Mouse (Mus musculus) embryonic fibroblast, embryonic 13.5 days (primary cell): Measurements from ENCODE around the gene Rbbp8nl.

Source experiments
- CTCF ChIP-seq: IDR thresholded peaks from 2 replicates; pipeline ENCODE4 v1.5.1; 2011; ENCODE audit warnings: mild to moderate bottlenecking, control low read depth, low read length, moderate library complexity, borderline replicate concordance; ENCODE audit not compliant: insufficient read depth
- POLR2A ChIP-seq: IDR thresholded peaks from 2 replicates; pipeline ENCODE4 v1.6.1; 2011; ENCODE audit warnings: low read depth, mild to moderate bottlenecking, control low read depth, low read length, moderate library complexity

DNA sequence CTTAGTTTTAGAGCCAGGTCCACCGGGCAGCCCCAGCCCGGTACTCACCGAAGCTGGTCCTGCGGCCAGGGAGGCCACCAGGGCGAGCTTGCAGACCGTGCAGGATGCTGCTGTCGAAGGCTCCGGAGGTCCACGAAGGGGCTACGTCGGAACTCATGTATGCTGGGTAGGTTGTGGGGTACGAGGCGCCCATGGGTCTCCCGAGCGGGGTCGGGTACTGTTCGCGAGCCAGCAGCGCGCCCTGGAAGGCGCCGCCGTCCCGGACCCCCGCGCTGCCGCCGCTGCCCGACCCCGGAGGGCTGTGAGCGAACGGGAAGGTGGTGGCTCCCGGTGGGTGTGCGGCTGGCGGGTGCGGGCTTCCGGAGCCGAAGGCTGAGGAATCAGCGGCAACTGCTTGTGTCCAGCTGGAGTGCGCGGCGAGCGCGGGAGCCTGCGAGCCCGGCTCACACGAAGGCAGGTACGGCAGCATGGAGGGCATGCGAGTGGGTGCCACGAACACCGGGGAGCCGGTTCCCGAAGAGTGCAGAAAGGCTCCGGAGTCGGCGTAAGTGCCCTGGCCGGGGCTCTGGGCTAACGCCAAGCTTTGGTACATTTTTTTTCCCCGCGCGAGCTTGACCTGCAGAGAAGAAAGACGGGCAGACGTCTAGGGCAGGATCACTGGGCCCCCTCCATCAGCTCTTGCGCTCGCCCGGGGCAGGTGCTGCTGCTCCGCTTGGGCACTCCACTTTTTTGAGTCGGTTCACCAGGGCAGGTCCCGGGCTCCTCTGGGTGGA is 44.3 kb upstream of the Rbbp8nl start:
- TF ChIP-seq CTCF (no peak), POLR2A (no peak)
